Mouse (Mus musculus) heart, postnatal 4 days (tissue): ENCODE data around the gene Ttc39a. TPM values are rescaled to one million over a fixed set of nuclear protein-coding genes. Genes with fewer than 3 reads are reported as not detected.
"Not testable (repeated sequence)": the region's sequence is repeated elsewhere in the genome, so short reads cannot be mapped to it uniquely, and the experiment has no call there.

Source experiments
- DNase-seq: peaks from one replicate; pipeline ENCODE4 v3.0.0; 2021
- total RNA-seq, 2 experiments: library from RNA; stranded (reverse); gene quantifications; 2 replicates each; pipeline ENCODE4 v1.2.3; 2021

The Ttc39a gene
- total RNA-seq, result 1 to 10 TPM; 3.3 to 4.1 TPM

GRCm38 (mm10) chr4:109406486-109407175, at the start of gene Ttc39a:
Gene Ttc39a, plus strand, starts transcription at chr4:109406623.
- DNase-seq, result peak; percentile 45

- no peak for DNase-seq
Measured at GRCm38 (mm10) chr4:109378107-109378506, 28.3 kb upstream of the Ttc39a start.

GRCm38 (mm10) chr4:109382457-109382856, 24.0 kb upstream of the Ttc39a start:
- no peak for DNase-seq

GRCm38 (mm10) chr4:109385599-109385998, 20.8 kb upstream of the Ttc39a start:
- DNase-seq, result no peak

- no peak for DNase-seq
Measured at GRCm38 (mm10) chr4:109393229-109393779, 13.1 kb upstream of the Ttc39a start.

- peak; percentile 19 for DNase-seq
Measured at GRCm38 (mm10) chr4:109393902-109394301, 12.5 kb upstream of the Ttc39a start.

GRCm38 (mm10) chr4:109394314-109395074, 11.9 kb upstream of the Ttc39a start:
- no peak for DNase-seq

GRCm38 (mm10) chr4:109400366-109400980, 6.0 kb upstream of the Ttc39a start:
- no peak for DNase-seq

GRCm38 (mm10) chr4:109401176-109401689, 5.2 kb upstream of the Ttc39a start:
- no peak for DNase-seq

- DNase-seq, result not testable (repeated sequence)
Measured at GRCm38 (mm10) chr4:109404908-109405307, 1.5 kb upstream of the Ttc39a start.

- no peak for DNase-seq
Measured at GRCm38 (mm10) chr4:109405415-109405814, 1.0 kb upstream of the Ttc39a start.

GRCm38 (mm10) chr4:109406054-109406485, 353 bp upstream of the Ttc39a start:
- DNase-seq, result peak; percentile 82

- no peak for DNase-seq
Measured at GRCm38 (mm10) chr4:109407176-109407520, 725 bp downstream of the Ttc39a start.

- DNase-seq, result no peak
Measured at GRCm38 (mm10) chr4:109407701-109408485, 1.5 kb downstream of the Ttc39a start.

GRCm38 (mm10) chr4:109410681-109411376, 4.4 kb downstream of the Ttc39a start:
- no peak for DNase-seq

- DNase-seq, result no peak
Measured at GRCm38 (mm10) chr4:109411377-109411967, 5.0 kb downstream of the Ttc39a start.

GRCm38 (mm10) chr4:109412233-109412632, 5.8 kb downstream of the Ttc39a start:
- no peak for DNase-seq

GRCm38 (mm10) chr4:109417998-109418397, 11.6 kb downstream of the Ttc39a start:
- no peak for DNase-seq

- DNase-seq, result no peak
Measured at GRCm38 (mm10) chr4:109419017-109419416, 12.6 kb downstream of the Ttc39a start.

GRCm38 (mm10) chr4:109419563-109419962, 13.1 kb downstream of the Ttc39a start:
- DNase-seq, result no peak
